Mouse (Mus musculus) heart, adult 11 months (tissue): ENCODE measurements at regions not wholly inside any gene's neighbourhood (a gene's known extent, or its start where the extent isn't known, plus 50 kb on each side); places are given as distances from the start of the nearest gene placed in this dataset.

Experiments
- DNase-seq: peaks from one replicate; pipeline ENCODE4 v3.0.0; 2022

DNA sequence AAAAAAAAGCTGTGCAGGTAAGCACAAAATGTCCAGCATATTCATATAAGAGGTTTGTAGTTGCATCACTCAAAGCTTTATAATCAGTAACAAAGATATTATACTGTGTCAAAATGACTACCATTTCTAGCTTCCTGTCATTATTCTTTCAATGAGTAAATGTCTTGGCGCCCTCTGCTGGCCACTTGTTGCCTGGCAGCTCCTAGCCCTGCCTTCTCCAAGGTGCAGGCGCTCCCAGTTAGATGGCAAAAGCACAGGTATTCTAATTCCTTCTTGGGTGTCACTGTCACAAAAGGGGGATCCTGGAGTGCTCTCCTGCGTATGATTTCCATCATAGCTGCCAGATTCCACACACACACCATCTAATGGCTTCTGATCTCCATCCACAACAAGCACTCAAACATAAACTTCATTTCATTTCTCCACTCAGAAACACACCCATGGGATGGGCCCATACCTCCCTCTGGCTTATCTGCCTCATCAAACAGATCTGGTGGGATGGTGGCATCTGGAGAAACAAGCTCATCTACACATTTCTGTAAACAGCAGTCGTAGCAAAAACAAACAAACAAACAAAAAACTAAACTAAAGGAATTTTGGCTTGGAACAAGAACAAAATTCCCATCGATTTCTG, 49.9 kb upstream of the Paip1 start:
- DNase-seq, result peak; percentile 94
